Mouse (Mus musculus): ENCODE measurements around the gene Gm9837. TPM values are rescaled to one million over a fixed set of nuclear protein-coding genes. Genes with fewer than 3 reads are reported as not detected.
A peak's percentile ranks its signal among the peaks of the same experiment; 100 is the strongest.

Gm9837 gene
- total and polyA plus RNA-seq, 3 experiments: not detected

GRCm38 (mm10) chr11:53452396-53452795 is 17.9 kb downstream of the Gm9837 start:
- Histone ChIP-seq H3K36me3 (ENCODE audit: control insufficient read depth, insufficient read depth, low read length) (no peaks in the 10 kb centered on the region), H3K4me1 (ENCODE audit: control insufficient read depth, insufficient read depth, low read length) (peaks cover 6% of the 10 kb centered on the region), H3K4me3 (no peak overlapping the region), H3K9ac (ENCODE audit: low read depth, low read length) (no peak overlapping the region), H3K79me2 (replicated peaks; ENCODE audit: control insufficient read depth, insufficient read depth, low read length) (no peaks in the 10 kb centered on the region), H3K27me3 (ENCODE audit: control insufficient read depth, insufficient read depth, low read length) (no peaks in the 10 kb centered on the region), H3K27ac (no peak overlapping the region)
- DNase-seq: peak in 1 of 2 experiments; percentile 30
- no peak for TF ChIP-seq EP300 (IDR thresholded peaks at IDR 0.05; ENCODE audit: insufficient read depth, low read depth, low read length)
- TF ChIP-seq POLR2A (IDR thresholded peaks at IDR 0.05; ENCODE audit: insufficient read depth, low read depth, low read length): no peak
- TF ChIP-seq CTCF (IDR thresholded peaks at IDR 0.05): no peak
- intact Hi-C loops (cut with DNase I): no loop called here
- 91% methylated on average over 9 of the region's 9 CpGs for WGBS

DNA sequence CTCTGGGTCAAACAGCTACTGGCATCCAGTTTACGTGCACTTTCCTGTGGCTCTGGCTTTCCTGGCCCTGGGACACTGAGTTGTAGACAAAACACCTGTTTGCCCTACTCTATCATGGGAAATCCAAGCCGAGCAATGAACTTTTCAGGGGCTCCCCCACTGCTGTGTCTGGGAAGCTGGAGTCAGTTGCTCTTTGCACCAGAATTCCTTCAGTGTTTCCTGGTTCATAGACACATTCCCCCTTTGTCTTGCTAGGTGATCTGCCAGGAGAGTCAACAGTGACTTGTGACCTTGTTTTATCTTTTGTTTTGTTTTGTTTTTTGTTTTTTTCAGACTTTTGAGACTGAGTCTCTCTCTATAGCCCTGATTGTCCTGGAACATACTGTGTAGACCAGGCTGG is 18.9 kb downstream of the Gm9837 start:
- TF ChIP-seq CTCF (IDR thresholded peaks at IDR 0.05): no peak
- TF ChIP-seq EP300 (IDR thresholded peaks at IDR 0.05; ENCODE audit: insufficient read depth, low read depth, low read length): no peak
- no peak for TF ChIP-seq POLR2A (IDR thresholded peaks at IDR 0.05; ENCODE audit: insufficient read depth, low read depth, low read length)

DNA sequence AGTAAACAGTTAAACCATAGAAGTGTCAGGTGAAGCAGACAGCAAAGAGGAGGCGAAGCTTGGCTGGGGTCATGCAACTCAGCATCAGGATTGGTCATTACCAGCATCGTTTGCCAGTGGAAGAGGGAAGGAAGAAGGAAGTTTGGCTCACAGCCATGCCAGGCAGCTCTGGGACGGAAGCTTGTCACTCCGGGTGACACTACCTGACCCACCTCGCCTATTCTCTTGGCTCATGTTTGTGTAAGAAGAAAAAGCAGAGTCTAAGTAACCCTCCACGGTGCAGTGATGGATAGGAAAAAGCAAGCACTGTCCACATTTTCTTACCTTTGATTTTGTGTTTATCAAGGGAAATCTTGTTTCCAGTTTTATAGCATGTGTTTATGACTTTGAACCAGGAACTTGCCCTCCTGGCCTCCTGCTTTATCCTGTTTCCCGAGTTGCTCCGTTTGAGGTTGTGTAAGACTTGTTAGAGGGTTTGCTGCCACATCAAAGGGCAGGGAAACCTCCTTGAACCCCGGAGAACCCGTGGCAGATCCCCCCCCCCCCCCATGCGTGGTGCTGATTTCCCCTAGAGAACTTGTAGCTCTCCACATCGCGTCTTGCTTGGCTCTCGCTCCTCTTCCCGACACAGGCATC is 20.1 kb downstream of the Gm9837 start:
- TF ChIP-seq CTCF (IDR thresholded peaks at IDR 0.05) (no peak), EP300 (IDR thresholded peaks at IDR 0.05; ENCODE audit: insufficient read depth, low read depth, low read length) (no peak), POLR2A (IDR thresholded peaks at IDR 0.05; ENCODE audit: insufficient read depth, low read depth, low read length) (no peak)
- Histone ChIP-seq H3K36me3 (ENCODE audit: control insufficient read depth, insufficient read depth, low read length) (no peaks in the 10 kb centered on the region), H3K27me3 (ENCODE audit: control insufficient read depth, insufficient read depth, low read length) (no peaks in the 10 kb centered on the region), H3K4me3 (no peak overlapping the region), H3K79me2 (replicated peaks; ENCODE audit: control insufficient read depth, insufficient read depth, low read length) (no peaks in the 10 kb centered on the region), H3K4me1 (ENCODE audit: control insufficient read depth, insufficient read depth, low read length) (peaks cover 4% of the 10 kb centered on the region; the same call in 1 of the 2 replicates), H3K9ac (ENCODE audit: low read depth, low read length) (no peak overlapping the region), H3K27ac (no peak overlapping the region)
- 18% methylated on average over 15 of the region's 15 CpGs for WGBS
- intact Hi-C loops (cut with DNase I): no loop called here
- no peak for DNase-seq

More for the DNA sequence above, 18.9 kb downstream of the Gm9837 start:
- H3K27me3 ChIP-seq (ENCODE audit: control insufficient read depth, insufficient read depth, low read length): no peaks in the 10 kb centered on the region
- no peak overlapping the region for H3K4me3 ChIP-seq
- H3K79me2 ChIP-seq (replicated peaks; ENCODE audit: control insufficient read depth, insufficient read depth, low read length): no peaks in the 10 kb centered on the region
- no peak overlapping the region for H3K9ac ChIP-seq (ENCODE audit: low read depth, low read length)
- H3K4me1 ChIP-seq (ENCODE audit: control insufficient read depth, insufficient read depth, low read length): peaks cover 4% of the 10 kb centered on the region; the same call in 1 of the 2 replicates
- WGBS: 59% methylated on average over 2 of the region's 2 CpGs
- intact Hi-C loops (cut with DNase I): no loop called here
- H3K27ac ChIP-seq: no peak overlapping the region
- no peak for DNase-seq
- H3K36me3 ChIP-seq (ENCODE audit: control insufficient read depth, insufficient read depth, low read length): no peaks in the 10 kb centered on the region

- Histone ChIP-seq H3K27me3 (ENCODE audit: control insufficient read depth, insufficient read depth, low read length) (no peaks in the 10 kb centered on the region), H3K4me1 (ENCODE audit: control insufficient read depth, insufficient read depth, low read length) (peaks cover 4% of the 10 kb centered on the region; the same call in 1 of the 2 replicates), H3K27ac (no peak overlapping the region; the same call in 1 of the 2 replicates), H3K36me3 (ENCODE audit: control insufficient read depth, insufficient read depth, low read length) (no peaks in the 10 kb centered on the region), H3K4me3 (no peak overlapping the region), H3K9ac (ENCODE audit: low read depth, low read length) (no peak overlapping the region), H3K79me2 (replicated peaks; ENCODE audit: control insufficient read depth, insufficient read depth, low read length) (no peaks in the 10 kb centered on the region)
- TF ChIP-seq CTCF (IDR thresholded peaks at IDR 0.05) (no peak), POLR2A (IDR thresholded peaks at IDR 0.05; ENCODE audit: insufficient read depth, low read depth, low read length) (no peak), EP300 (IDR thresholded peaks at IDR 0.05; ENCODE audit: insufficient read depth, low read depth, low read length) (no peak)
- peak; percentile 77 to 78 for DNase-seq
- WGBS: 82% methylated on average over 1 of the region's 1 CpGs
- intact Hi-C loops (cut with DNase I): no loop called here
Measured at GRCm38 (mm10) chr11:53448529-53448928, 21.8 kb downstream of the Gm9837 start.

DNA sequence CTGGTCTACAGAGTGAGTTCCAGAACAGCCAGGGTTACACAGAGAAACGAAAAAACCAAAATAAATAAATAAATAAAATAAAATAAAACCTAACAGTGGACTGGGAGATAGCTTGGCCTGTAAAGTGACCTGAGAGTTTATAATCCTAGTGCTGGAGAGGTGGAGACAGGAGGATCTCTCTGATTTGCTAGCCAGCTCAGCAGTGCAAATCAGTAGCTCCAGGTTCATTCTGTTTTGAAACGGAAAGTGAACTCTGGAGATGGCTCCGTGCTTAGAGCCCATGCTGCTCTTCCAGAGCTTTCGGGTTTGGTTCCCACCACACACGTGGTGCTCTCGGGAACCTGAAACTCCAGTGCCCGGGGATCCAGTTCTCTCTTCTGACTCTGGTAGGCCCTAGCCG is 22.3 kb downstream of the Gm9837 start:
- no peak overlapping the region; the same call in 1 of the 2 replicates for H3K27ac ChIP-seq

GRCm38 (mm10) chr11:53446183-53446582 is 24.1 kb downstream of the Gm9837 start:
- 92% methylated on average over 13 of the region's 13 CpGs for WGBS
- H3K27me3 ChIP-seq (ENCODE audit: control insufficient read depth, insufficient read depth, low read length): no peaks in the 10 kb centered on the region
- H3K4me1 ChIP-seq (ENCODE audit: control insufficient read depth, insufficient read depth, low read length): peaks cover 6% of the 10 kb centered on the region; the same call in 1 of the 2 replicates
- no peak for TF ChIP-seq POLR2A (IDR thresholded peaks at IDR 0.05; ENCODE audit: insufficient read depth, low read depth, low read length)
- no peak for TF ChIP-seq CTCF (IDR thresholded peaks at IDR 0.05)
- no peak for TF ChIP-seq EP300 (IDR thresholded peaks at IDR 0.05; ENCODE audit: insufficient read depth, low read depth, low read length)
- intact Hi-C loops (cut with DNase I): no loop called here
- H3K36me3 ChIP-seq (ENCODE audit: control insufficient read depth, insufficient read depth, low read length): no peaks in the 10 kb centered on the region
- DNase-seq: no peak
- no peak overlapping the region for H3K9ac ChIP-seq (ENCODE audit: low read depth, low read length)
- H3K4me3 ChIP-seq: no peak overlapping the region
- no peak overlapping the region for H3K27ac ChIP-seq
- no peaks in the 10 kb centered on the region for H3K79me2 ChIP-seq (replicated peaks; ENCODE audit: control insufficient read depth, insufficient read depth, low read length)

More for the DNA sequence above, 22.3 kb downstream of the Gm9837 start:
- H3K4me1 ChIP-seq (ENCODE audit: control insufficient read depth, insufficient read depth, low read length): peaks cover 4% of the 10 kb centered on the region; the same call in 1 of the 2 replicates
- intact Hi-C loops (cut with DNase I): no loop called here
- H3K9ac ChIP-seq (ENCODE audit: low read depth, low read length): no peak overlapping the region
- no peak for TF ChIP-seq POLR2A (IDR thresholded peaks at IDR 0.05; ENCODE audit: insufficient read depth, low read depth, low read length)
- TF ChIP-seq EP300 (IDR thresholded peaks at IDR 0.05; ENCODE audit: insufficient read depth, low read depth, low read length): no peak
- TF ChIP-seq CTCF (IDR thresholded peaks at IDR 0.05): no peak
- 88% methylated on average over 8 of the region's 8 CpGs for WGBS
- H3K27me3 ChIP-seq (ENCODE audit: control insufficient read depth, insufficient read depth, low read length): no peaks in the 10 kb centered on the region
- no peak overlapping the region for H3K4me3 ChIP-seq
- no peaks in the 10 kb centered on the region for H3K79me2 ChIP-seq (replicated peaks; ENCODE audit: control insufficient read depth, insufficient read depth, low read length)
- no peak for DNase-seq
- H3K36me3 ChIP-seq (ENCODE audit: control insufficient read depth, insufficient read depth, low read length): no peaks in the 10 kb centered on the region
